Mouse (Mus musculus) G1E (cell line): ENCODE measurements around the gene Gm20695.

Source experiments
- CTCF ChIP-seq: IDR thresholded peaks from 2 replicates; pipeline ENCODE4 v1.5.1; 2012; ENCODE audit warnings: low read depth, low read length, inconsistent platforms, mixed read lengths
- GATA1 ChIP-seq: IDR thresholded peaks from 2 replicates; pipeline ENCODE4 v1.6.1; 2012; ENCODE audit warnings: borderline replicate concordance, low read length, inconsistent platforms, mixed read lengths

DNA sequence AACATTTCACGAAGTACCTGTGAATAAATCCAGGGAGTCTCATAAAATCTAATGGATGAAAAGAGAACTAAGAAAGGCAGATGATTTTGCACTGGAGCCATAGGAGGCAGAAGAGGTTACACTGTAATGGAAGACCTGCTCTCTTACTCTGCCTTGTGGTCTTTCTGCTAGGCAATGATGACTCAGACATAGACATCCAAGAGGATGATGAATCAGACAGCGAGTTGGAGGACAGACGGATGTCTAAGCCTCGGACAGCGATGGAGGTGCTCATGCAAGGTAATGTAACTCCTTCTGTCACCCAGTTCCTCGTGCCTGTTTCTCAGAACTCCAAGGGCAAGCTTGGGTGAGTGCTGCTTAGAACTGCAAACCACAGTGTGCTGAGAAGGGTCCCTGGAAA lies 49.1 kb downstream of the Gm20695 start:
- TF ChIP-seq CTCF = no peak
- no peak for TF ChIP-seq GATA1
